Mouse (Mus musculus): ENCODE measurements around the gene Nol4l.

DNA sequence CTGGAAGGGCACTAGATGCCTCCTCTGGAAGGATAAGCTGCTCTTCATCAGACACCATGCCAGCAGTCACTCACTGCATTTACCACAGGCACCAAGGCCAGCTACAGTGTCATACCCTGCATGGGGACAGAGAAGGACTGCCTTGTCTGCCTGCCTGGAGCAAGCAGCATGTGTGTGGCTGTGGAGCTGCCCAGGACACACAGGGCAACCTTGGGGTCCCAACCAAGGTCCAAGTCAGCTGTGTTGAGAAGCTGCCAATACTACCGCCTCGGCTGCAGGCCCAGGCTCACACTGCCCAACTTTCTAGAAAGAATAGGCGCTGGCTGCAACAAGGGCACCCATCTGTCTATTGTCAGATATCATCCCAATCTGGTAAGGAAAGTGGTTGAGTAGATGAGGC is 106.7 kb downstream of the Nol4l start:
- TF ChIP-seq GATA1 (IDR thresholded peaks at IDR 0.05; ENCODE audit: low read length), result no peak
- no peak for TF ChIP-seq TAL1 (IDR thresholded peaks at IDR 0.05; ENCODE audit: low read length)
